Mouse (Mus musculus): ENCODE measurements around the gene Saxo1. TPM values are rescaled to one million over a fixed set of nuclear protein-coding genes. Genes with fewer than 3 reads are reported as not detected.

Gene Saxo1
- polyA plus RNA-seq, 1 experiment: not detected

GRCm38 (mm10) chr4:86541573-86541972, 16.6 kb downstream of the Saxo1 start:
- no peaks in the 10 kb centered on the region for H3K4me1 ChIP-seq (ENCODE audit: control insufficient read depth, insufficient read depth, insufficient read length, low read length)
- H3K27ac ChIP-seq (replicated peaks; ENCODE audit: low read depth, low read length): no peak overlapping the region
- no peak overlapping the region for H3K4me3 ChIP-seq (ENCODE audit: insufficient read depth, low read depth, low read length)

- H3K27ac ChIP-seq (replicated peaks; ENCODE audit: low read depth, low read length): no peak overlapping the region
- no peak overlapping the region for H3K4me3 ChIP-seq (ENCODE audit: insufficient read depth, low read depth, low read length)
- no peaks in the 10 kb centered on the region for H3K4me1 ChIP-seq (ENCODE audit: control insufficient read depth, insufficient read depth, insufficient read length, low read length)
These were observed 19.2 kb downstream of the Saxo1 start for GRCm38 (mm10) chr4:86538936-86539335.

GRCm38 (mm10) chr4:86537972-86538371, 20.2 kb downstream of the Saxo1 start:
- Histone ChIP-seq H3K27ac (replicated peaks; ENCODE audit: low read depth, low read length) (no peak overlapping the region), H3K4me3 (ENCODE audit: insufficient read depth, low read depth, low read length) (no peak overlapping the region), H3K4me1 (ENCODE audit: control insufficient read depth, insufficient read depth, insufficient read length, low read length) (no peaks in the 10 kb centered on the region)

DNA sequence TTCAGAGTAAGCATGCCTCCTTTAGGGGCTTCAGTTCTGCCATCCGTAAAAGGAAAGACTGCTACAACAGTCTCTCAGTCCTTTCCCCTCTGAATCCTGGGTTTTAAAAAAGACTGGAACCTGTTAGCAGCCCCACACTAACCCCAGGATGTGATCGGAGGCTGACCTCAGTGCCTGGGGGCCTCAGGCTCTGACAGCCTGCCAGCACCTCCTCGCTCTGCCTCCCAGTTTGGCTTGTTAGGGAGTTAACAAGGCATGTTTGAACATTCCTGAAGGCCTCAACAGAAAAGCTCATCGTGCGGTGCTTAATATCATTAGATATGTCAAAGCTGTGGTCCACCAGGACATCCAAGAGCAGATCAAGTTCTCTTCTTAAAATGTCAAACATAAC, 24.0 kb downstream of the Saxo1 start:
- H3K27ac ChIP-seq (replicated peaks; ENCODE audit: low read depth, low read length): no peak overlapping the region
- H3K4me1 ChIP-seq (ENCODE audit: control insufficient read depth, insufficient read depth, insufficient read length, low read length): no peaks in the 10 kb centered on the region; the same call in 1 of the 2 replicates
- H3K4me3 ChIP-seq (ENCODE audit: insufficient read depth, low read depth, low read length): no peak overlapping the region

DNA sequence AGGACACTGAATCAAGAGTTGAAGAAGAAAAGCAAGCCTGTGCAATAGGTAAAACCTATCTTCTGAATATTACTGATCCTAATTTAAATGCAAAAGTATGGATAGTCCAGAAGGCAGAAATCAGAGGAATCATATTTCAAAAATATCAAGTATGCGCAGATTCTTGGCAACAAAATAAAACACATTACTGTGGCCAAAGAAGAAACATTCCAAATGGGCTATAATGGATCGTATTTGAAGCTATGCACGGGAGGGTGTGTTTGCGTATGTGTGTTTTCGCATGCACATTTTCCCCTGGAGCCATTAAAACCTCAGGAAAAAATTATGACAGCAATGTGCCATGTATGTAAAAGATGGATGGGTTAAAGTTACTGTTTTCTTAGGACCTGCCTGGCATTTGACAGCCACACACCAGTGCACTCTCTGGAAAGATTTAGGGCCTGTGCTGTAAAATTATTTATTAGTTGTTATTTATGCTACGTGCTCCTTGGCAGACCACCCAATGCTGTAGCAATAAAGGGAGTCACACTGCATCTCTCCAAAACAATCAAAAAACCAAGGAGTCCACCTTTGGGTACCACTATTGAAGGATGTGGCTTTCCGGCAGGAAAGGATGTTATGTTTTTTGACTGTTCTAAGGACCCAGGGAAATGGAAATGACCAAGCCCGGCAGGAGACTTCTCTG, 24.6 kb downstream of the Saxo1 start:
- H3K27ac ChIP-seq (replicated peaks; ENCODE audit: low read depth, low read length): no peak overlapping the region
- no peak overlapping the region for H3K4me3 ChIP-seq (ENCODE audit: insufficient read depth, low read depth, low read length)
- H3K4me1 ChIP-seq (ENCODE audit: control insufficient read depth, insufficient read depth, insufficient read length, low read length): no peaks in the 10 kb centered on the region; the same call in 1 of the 2 replicates

- no peak overlapping the region for H3K27ac ChIP-seq (replicated peaks; ENCODE audit: low read depth, low read length)
- H3K4me1 ChIP-seq (ENCODE audit: control insufficient read depth, insufficient read depth, insufficient read length, low read length): no peaks in the 10 kb centered on the region; the same call in 1 of the 2 replicates
These were observed 29.0 kb downstream of the Saxo1 start for GRCm38 (mm10) chr4:86529161-86529560.

GRCm38 (mm10) chr4:86527162-86528136, 30.7 kb downstream of the Saxo1 start:
- Histone ChIP-seq H3K4me3 (ENCODE audit: insufficient read depth, low read depth, low read length) (no peak overlapping the region), H3K4me1 (ENCODE audit: control insufficient read depth, insufficient read depth, insufficient read length, low read length) (no peaks in the 10 kb centered on the region), H3K27ac (replicated peaks; ENCODE audit: low read depth, low read length) (no peak overlapping the region)

More at GRCm38 (mm10) chr4:86529161-86529560, 29.0 kb downstream of the Saxo1 start:
- no peak overlapping the region for H3K4me3 ChIP-seq (ENCODE audit: insufficient read depth, low read depth, low read length)

DNA sequence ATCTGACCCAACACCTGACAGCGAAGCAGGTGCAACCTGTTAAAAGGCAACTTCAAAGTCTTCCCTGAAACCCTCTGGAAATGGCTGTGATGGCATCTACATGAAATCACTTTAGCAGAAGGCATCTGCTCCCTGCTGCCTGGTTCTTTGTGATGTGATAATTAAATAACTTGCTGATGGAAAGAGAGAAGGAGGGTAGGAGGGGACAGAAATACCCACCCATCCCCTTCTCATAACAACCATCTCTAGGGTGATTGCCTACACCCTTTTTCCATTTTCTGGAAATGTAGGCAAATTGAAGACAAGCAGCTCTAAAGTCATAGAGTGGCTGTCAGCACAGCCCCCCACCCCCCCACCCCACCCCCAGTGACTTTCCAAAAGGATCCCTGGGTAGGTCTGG, 33.6 kb downstream of the Saxo1 start:
- H3K4me1 ChIP-seq (ENCODE audit: control insufficient read depth, insufficient read depth, insufficient read length, low read length): no peaks in the 10 kb centered on the region
- H3K4me3 ChIP-seq (ENCODE audit: insufficient read depth, low read depth, low read length): no peak overlapping the region
- no peak overlapping the region for H3K27ac ChIP-seq (replicated peaks; ENCODE audit: low read depth, low read length)

GRCm38 (mm10) chr4:86523771-86524170, 34.4 kb downstream of the Saxo1 start:
- no peak overlapping the region for H3K27ac ChIP-seq (replicated peaks; ENCODE audit: low read depth, low read length)
- H3K4me1 ChIP-seq (ENCODE audit: control insufficient read depth, insufficient read depth, insufficient read length, low read length): no peaks in the 10 kb centered on the region
- H3K4me3 ChIP-seq (ENCODE audit: insufficient read depth, low read depth, low read length): no peak overlapping the region

DNA sequence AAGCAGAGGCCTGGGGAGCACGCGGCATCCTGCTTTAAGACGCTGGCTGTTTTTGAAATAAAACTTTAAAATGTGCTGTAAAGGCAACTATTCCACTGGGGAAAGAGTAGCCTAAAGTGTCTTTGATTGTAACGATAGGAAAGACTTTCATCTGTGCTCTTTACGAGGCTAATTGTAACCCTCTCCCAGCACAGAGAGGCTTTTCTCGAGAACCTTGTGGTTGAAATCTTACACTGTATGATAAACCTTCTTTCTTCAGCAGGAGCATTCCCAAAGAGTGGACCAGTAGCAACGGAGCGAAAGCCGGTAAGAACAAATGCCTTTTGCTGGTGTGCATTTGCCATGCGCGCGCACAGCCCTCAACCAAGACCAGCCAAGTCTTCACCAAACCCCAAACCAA, 37.4 kb downstream of the Saxo1 start:
- Histone ChIP-seq H3K4me1 (ENCODE audit: control insufficient read depth, insufficient read depth, insufficient read length, low read length) (no peaks in the 10 kb centered on the region), H3K27ac (replicated peaks; ENCODE audit: low read depth, low read length) (no peak overlapping the region), H3K4me3 (ENCODE audit: insufficient read depth, low read depth, low read length) (no peak overlapping the region)

DNA sequence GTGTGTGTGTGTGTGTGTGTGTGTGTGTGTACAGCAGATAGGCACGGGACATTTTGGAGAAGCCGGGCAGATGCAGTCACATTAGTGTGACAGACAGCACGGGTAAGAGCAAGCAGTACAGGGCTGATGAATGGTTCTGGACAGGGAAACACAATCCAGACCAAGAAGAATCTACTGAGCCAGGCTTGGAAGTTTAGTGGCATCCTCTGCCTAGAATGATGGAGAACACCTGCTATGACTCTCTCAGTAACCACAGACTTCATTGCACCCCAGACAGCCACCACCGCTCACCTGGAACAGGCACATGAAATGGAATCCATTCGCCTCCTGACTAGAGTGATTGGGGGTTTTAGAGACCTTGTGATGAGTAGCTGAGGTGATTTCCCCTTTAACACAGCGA, 38.2 kb downstream of the Saxo1 start:
- Histone ChIP-seq H3K4me3 (ENCODE audit: insufficient read depth, low read depth, low read length) (no peak overlapping the region), H3K27ac (replicated peaks; ENCODE audit: low read depth, low read length) (no peak overlapping the region), H3K4me1 (ENCODE audit: control insufficient read depth, insufficient read depth, insufficient read length, low read length) (no peaks in the 10 kb centered on the region)

DNA sequence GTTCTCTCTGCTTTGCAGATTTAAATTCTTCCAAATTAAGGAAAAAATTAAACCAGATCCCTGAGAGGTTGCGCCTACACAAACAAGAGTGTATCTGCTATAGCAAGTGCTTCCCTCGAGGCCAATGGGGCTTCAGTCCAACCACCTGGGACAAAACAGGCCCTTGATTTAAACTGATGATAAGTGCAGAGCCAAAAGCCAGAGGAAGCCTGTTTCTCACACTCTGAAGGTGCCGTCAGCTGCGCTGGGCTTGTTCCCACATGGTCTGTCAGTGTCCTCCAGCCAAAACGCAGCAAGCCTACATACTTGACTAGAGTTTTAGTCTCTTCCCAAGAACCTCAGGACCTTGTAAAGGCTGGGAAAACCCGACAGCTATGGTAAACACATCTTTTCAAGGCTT, 53.5 kb downstream of the Saxo1 start:
- H3K4me1 ChIP-seq (ENCODE audit: control insufficient read depth, insufficient read depth, insufficient read length, low read length): no peaks in the 10 kb centered on the region; the same call in 1 of the 2 replicates
- no peak overlapping the region for H3K4me3 ChIP-seq (ENCODE audit: insufficient read depth, low read depth, low read length)
- no peak overlapping the region for H3K27ac ChIP-seq (replicated peaks; ENCODE audit: low read depth, low read length)

DNA sequence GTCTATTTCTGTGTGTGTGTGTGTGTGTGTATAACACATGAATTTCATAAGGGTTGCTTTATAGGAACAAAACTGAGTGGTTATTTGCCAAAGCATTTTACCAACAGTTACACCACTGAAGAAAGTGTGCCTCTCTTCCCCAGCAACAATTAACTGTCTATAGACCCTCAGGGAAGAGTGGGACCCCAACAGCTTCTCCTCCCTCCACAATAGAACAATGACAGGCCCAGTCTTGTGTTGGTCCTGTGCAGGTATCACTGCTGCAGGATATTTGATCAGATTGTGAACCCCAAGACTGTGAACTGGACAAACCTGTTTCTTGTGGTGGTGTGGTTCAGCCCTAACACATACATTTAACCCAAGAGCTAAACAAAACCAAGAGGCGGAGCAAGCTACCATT, 58.6 kb downstream of the Saxo1 start:
- no peak overlapping the region for H3K4me3 ChIP-seq (ENCODE audit: insufficient read depth, low read depth, low read length)
- peaks cover 2% of the 10 kb centered on the region; the same call in 1 of the 2 replicates for H3K4me1 ChIP-seq (ENCODE audit: control insufficient read depth, insufficient read depth, insufficient read length, low read length)

DNA sequence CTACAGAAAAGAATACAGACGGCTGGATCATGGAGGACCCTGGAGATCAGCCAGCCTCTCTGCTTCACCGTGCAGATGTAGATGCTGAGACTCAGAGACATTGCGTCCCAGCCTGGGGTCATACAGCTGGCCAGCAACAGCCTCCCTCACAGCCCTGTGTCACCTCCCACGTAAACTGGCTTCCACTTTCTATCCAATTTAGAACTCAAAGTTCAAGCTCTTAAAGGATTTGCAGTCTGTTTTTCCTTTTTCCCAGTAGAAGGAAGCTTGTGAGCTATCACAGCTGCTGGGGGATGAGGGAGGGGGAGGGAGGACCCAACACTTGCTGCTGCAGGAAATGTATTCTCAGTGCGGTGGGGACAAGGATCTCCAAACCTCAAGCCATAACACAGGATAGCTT, 59.4 kb downstream of the Saxo1 start:
- Histone ChIP-seq H3K4me3 (ENCODE audit: insufficient read depth, low read depth, low read length) (no peak overlapping the region), H3K4me1 (ENCODE audit: control insufficient read depth, insufficient read depth, insufficient read length, low read length) (0 out of 2 replicates have a peak, but pooled peaks cover 2% of the 10 kb centered on the region), H3K27ac (replicated peaks; ENCODE audit: low read depth, low read length) (peak overlapping the region; percentile 68)

More for the DNA sequence above, 58.6 kb downstream of the Saxo1 start:
- no peak overlapping the region for H3K27ac ChIP-seq (replicated peaks; ENCODE audit: low read depth, low read length)

DNA sequence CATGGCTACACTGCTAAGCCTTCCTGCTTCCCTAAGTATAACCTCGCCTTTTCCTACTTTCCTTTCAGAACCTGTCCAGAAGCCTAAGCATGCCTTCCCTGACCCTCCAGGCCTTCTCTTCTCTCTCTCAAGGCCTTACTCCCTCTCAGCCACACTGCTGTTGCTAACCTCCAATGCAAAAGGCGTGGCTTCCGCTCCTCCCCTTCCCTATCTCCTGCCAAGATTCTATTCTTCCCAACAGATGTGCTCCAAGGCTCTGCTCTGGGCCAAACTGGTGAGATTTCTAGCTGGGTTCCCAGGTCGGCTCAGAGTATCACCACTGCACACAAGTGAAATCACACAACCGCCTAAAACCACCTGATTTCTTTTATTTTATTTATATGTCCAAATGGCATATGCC, 69.0 kb downstream of the Saxo1 start:
- Histone ChIP-seq H3K4me1 (ENCODE audit: control insufficient read depth, insufficient read depth, insufficient read length, low read length) (peaks cover 8% of the 10 kb centered on the region; the same call in 1 of the 2 replicates), H3K27ac (replicated peaks; ENCODE audit: low read depth, low read length) (no peak overlapping the region), H3K4me3 (ENCODE audit: insufficient read depth, low read depth, low read length) (no peak overlapping the region)

Measured in brown adipose tissue, adult 24 weeks (tissue).